Comparison of ENCODE assay signal across 17 mouse cellular contexts in genomic region chr11:20785186-20785585, GRCm38 (mm10).
"Had no signal": no experiment of that assay in that cellular context is flagged by ENCODE, and none has a peak within 500 bp of the region (broad histone marks: within the 10 kb centered on the region; RNA-seq: fewer than 3 reads in every experiment).

No protein-coding gene starts in this region.

- DNase-seq: lung, adult 18-20 months; lung, embryonic 14.5 days; lung, postnatal 10 days; retina, postnatal 1 day; right cerebral cortex, adult 18-20 months; right cerebral cortex, postnatal 25 days; right cerebral cortex, postnatal 4 days; spleen, adult 18-20 months; thymus, adult 18-20 months; thymus, postnatal 14 days; thymus, postnatal 36 days had no signal

- H3K36me3 ChIP-seq: midbrain, embryonic 10.5 days; midbrain, embryonic 13.5 days; midbrain, embryonic 15.5 days; neural tube, embryonic 13.5 days; neural tube, embryonic 15.5 days had no signal

- H3K27ac ChIP-seq: midbrain, embryonic 10.5 days; midbrain, embryonic 13.5 days; midbrain, embryonic 15.5 days; neural tube, embryonic 13.5 days; neural tube, embryonic 15.5 days had no signal

- H3K27me3 ChIP-seq: midbrain, embryonic 13.5 days; midbrain, embryonic 15.5 days; neural tube, embryonic 13.5 days; neural tube, embryonic 15.5 days had no signal

- H3K4me1 ChIP-seq: midbrain, embryonic 15.5 days; neural tube, embryonic 13.5 days; neural tube, embryonic 15.5 days had no signal

- H3K9ac ChIP-seq: lung, embryonic 14.5 days; midbrain, embryonic 13.5 days; midbrain, embryonic 15.5 days; neural tube, embryonic 13.5 days; neural tube, embryonic 15.5 days had no signal

- H3K4me2 ChIP-seq: lung, embryonic 14.5 days; midbrain, embryonic 13.5 days; midbrain, embryonic 15.5 days; neural tube, embryonic 13.5 days; neural tube, embryonic 15.5 days had no signal

- ATAC-seq: midbrain, embryonic 13.5 days; midbrain, embryonic 15.5 days had no signal

- H3K4me3 ChIP-seq: midbrain, embryonic 10.5 days; midbrain, embryonic 13.5 days; midbrain, embryonic 15.5 days; myocyte; neural tube, embryonic 13.5 days; neural tube, embryonic 15.5 days had no signal

- H3K9me3 ChIP-seq: midbrain, embryonic 15.5 days; neural tube, embryonic 13.5 days had no signal
